Mouse (Mus musculus) hindbrain, embryonic 12.5 days (tissue): Measurements from ENCODE around the gene Rapgef2. TPM values are rescaled to one million over a fixed set of nuclear protein-coding genes. Genes with fewer than 3 reads are reported as not detected.
"Not testable (repeated sequence)": the region's sequence is repeated elsewhere in the genome, so short reads cannot be mapped to it uniquely, and the experiment has no call there.

Experiments used
- ATAC-seq: fragments of 200-750 bp; cut with Nextera tagmentation; 2 replicates; pipeline ENCODE4 v1.8.0; 2017; ENCODE audit warnings: moderate TSS enrichment; ENCODE audit not compliant: low FRiP score
- H3K27ac ChIP-seq: fragments of 300-500 bp; sonication (generic); 2 replicates; pipeline ENCODE4 v1.5.1; 2016; ENCODE audit warnings: mild to moderate bottlenecking
- H3K27me3 ChIP-seq: fragments of 300-500 bp; sonication (generic); 2 replicates; pipeline ENCODE4 v1.6.1; 2016; ENCODE audit warnings: mild to moderate bottlenecking
- H3K36me3 ChIP-seq: fragments of 300-500 bp; sonication (generic); 2 replicates; pipeline ENCODE4 v1.6.1; 2016; ENCODE audit warnings: mild to moderate bottlenecking
- H3K4me1 ChIP-seq: fragments of 300-500 bp; sonication (generic); 2 replicates; pipeline ENCODE4 v1.6.1; 2016
- H3K4me2 ChIP-seq: fragments of 300-500 bp; sonication (generic); replicated peaks from 2 replicates; pipeline ENCODE4 v1.6.1; 2016; ENCODE audit warnings: mild to moderate bottlenecking
- H3K4me3 ChIP-seq: fragments of 300-500 bp; sonication (generic); 2 replicates; pipeline ENCODE4 v1.5.1; 2016; ENCODE audit warnings: mild to moderate bottlenecking
- H3K9ac ChIP-seq: fragments of 300-500 bp; sonication (generic); 2 replicates; pipeline ENCODE4 v1.6.1; 2016; ENCODE audit warnings: mild to moderate bottlenecking, moderate library complexity
- H3K9me3 ChIP-seq: fragments of 300-500 bp; sonication (generic); replicated peaks from 2 replicates; pipeline ENCODE4 v1.6.1; 2016; ENCODE audit warnings: mild to moderate bottlenecking
- WGBS: fragments of 180-500 bp; shearing (Covaris S2); methylation state at CpG from one replicate; pipeline ENCODE4 v1.1.7; 2016; 5-methylcytosine and 5-hydroxymethylcytosine counted together
- polyA plus RNA-seq: library from polyadenylated mRNA; unstranded; fragments of >200 nt; fragmentation: Nextera tagmentation; extraction: Ambion mirVana; gene quantifications from 2 replicates; pipeline ENCODE4 v1.2.1, GENCODE M21; 2016

Rapgef2 gene
- polyA plus RNA-seq, 1 experiment from 2014 or later = 12.1 TPM

DNA sequence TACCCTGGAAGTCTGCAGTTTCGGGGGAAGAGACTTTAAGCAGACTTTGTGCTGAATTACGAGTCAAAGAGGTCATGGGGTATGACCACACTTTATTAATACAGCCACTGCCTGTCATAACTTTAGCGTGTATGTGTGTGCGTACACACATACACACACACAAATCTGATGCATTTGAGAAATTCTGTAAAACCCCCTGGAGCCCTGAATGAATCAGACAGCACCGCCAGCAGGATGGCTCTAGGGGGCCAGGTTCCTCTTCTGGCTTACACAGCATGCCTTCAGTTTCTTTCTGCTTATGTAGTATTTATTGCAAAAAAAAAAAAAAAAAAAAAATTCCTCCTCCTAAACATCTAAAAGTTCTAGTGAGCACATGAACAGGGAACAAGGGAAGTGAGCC lies 113.0 kb downstream of the Rapgef2 start:
- Histone ChIP-seq H3K27me3 (no peaks in the 10 kb centered on the region), H3K4me2 (no peak overlapping the region), H3K9me3 (no peaks in the 10 kb centered on the region), H3K9ac (no peak overlapping the region), H3K36me3 (no peaks in the 10 kb centered on the region), H3K4me3 (no peak overlapping the region), H3K4me1 (peaks cover 7% of the 10 kb centered on the region), H3K27ac (no peak overlapping the region)
- no peak for ATAC-seq
- WGBS = 86% methylated on average over 5 of the region's 5 CpGs

- not testable (repeated sequence) for H3K27ac ChIP-seq, ATAC-seq, H3K4me1 ChIP-seq, H3K4me3 ChIP-seq, H3K36me3 ChIP-seq, H3K9me3 ChIP-seq, H3K9ac ChIP-seq, H3K4me2 ChIP-seq, H3K27me3 ChIP-seq
- WGBS = 95% methylated on average over 8 of the region's 8 CpGs
These were observed 115.2 kb downstream of the Rapgef2 start for GRCm38 (mm10) chr3:79171146-79171545.

DNA sequence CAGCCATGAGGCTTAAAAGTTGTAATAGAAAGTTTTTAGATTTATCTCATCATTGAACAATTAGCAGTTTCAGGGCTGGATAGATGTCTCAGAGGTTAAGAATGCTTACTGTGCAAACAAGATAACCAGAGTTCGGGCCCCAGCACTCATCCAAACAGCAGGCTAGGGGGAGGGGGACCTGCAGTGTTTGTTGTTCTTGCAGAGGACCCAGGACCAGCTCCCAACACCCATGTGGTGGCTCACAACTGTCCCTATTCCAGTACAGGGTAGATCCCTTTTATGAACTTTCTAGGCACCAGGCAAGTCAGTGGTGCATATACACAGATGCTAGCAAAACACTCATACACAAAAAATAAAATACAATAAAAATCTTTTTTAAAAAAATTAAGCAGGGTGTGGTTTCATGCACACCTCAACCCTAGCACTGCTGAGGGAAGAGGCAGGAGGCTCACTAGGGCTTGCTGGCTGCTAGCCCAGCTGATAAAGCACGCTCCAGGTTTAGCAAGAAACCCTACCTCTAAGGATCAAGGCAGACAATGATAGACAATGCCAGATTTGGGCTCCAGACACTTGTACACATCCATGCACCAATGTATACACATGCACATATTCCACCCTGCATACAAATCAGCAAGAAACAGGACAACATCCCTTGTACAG lies 118.0 kb downstream of the Rapgef2 start:
- Histone ChIP-seq H3K4me1 (no peaks in the 10 kb centered on the region), H3K4me3 (no peak overlapping the region), H3K36me3 (no peaks in the 10 kb centered on the region), H3K4me2 (no peak overlapping the region), H3K27me3 (no peaks in the 10 kb centered on the region), H3K9ac (no peak overlapping the region), H3K9me3 (no peaks in the 10 kb centered on the region), H3K27ac (no peak overlapping the region)
- no peak for ATAC-seq
- 68% methylated on average over 2 of the region's 2 CpGs for WGBS

- Histone ChIP-seq H3K9me3 (no peaks in the 10 kb centered on the region), H3K4me2 (no peak overlapping the region), H3K36me3 (no peaks in the 10 kb centered on the region), H3K27me3 (no peaks in the 10 kb centered on the region), H3K27ac (no peak overlapping the region), H3K4me3 (no peak overlapping the region), H3K9ac (no peak overlapping the region), H3K4me1 (no peaks in the 10 kb centered on the region)
- ATAC-seq = no peak
- 91% methylated on average over 2 of the region's 2 CpGs for WGBS
These were observed 118.7 kb downstream of the Rapgef2 start for GRCm38 (mm10) chr3:79167586-79167985.

DNA sequence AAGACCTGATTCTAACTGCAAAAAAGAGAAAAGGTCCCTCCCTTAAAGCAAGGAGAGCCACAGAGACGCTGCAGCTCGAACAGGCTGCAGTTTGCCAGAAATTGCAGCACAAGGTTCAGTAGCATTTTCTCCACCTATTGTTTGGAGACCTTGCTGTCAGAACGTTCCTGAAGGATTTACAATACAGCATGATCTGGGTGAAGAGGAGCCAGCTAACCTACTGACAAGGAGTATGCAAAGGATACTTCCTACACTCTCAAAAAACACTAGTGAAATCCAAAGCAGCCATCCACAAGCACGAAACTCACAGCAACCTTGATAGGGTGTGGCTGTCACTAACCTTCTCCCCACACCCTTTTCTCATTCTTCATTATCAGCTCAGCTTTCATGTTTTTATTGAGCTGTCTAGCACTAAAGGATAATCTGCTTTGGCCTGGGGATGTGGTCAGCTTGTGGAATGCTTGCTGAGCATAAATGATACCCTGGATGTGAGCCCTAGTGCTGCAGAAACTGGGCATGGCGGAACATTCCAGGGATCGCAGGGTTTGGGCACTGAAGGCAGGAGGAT lies 124.4 kb downstream of the Rapgef2 start:
- ATAC-seq = no peak; the same call in 1 of the 2 replicates
- H3K9me3 ChIP-seq = no peaks in the 10 kb centered on the region
- H3K36me3 ChIP-seq = no peaks in the 10 kb centered on the region
- H3K27ac ChIP-seq = peak overlapping the region; percentile 36; the same call in 1 of the 2 replicates
- H3K4me2 ChIP-seq = no peak overlapping the region
- H3K4me1 ChIP-seq = peaks cover 13% of the 10 kb centered on the region
- 65% methylated on average over 6 of the region's 6 CpGs for WGBS
- H3K27me3 ChIP-seq = no peaks in the 10 kb centered on the region
- no peak overlapping the region for H3K4me3 ChIP-seq
- 0 out of 2 replicates have a peak overlapping the region, but pooled peaks have one; percentile 4 for H3K9ac ChIP-seq

- Histone ChIP-seq H3K36me3 (no peaks in the 10 kb centered on the region), H3K9me3 (no peaks in the 10 kb centered on the region), H3K4me2 (no peak overlapping the region), H3K4me3 (no peak overlapping the region), H3K27me3 (no peaks in the 10 kb centered on the region), H3K9ac (no peak overlapping the region), H3K4me1 (peaks cover 13% of the 10 kb centered on the region), H3K27ac (peak overlapping the region; percentile 55; the same call in 1 of the 2 replicates)
- ATAC-seq = peak; percentile 56; the same call in 1 of the 2 replicates
- 48% methylated on average over 6 of the region's 6 CpGs for WGBS
These were observed 125.1 kb downstream of the Rapgef2 start for GRCm38 (mm10) chr3:79161093-79161723.

DNA sequence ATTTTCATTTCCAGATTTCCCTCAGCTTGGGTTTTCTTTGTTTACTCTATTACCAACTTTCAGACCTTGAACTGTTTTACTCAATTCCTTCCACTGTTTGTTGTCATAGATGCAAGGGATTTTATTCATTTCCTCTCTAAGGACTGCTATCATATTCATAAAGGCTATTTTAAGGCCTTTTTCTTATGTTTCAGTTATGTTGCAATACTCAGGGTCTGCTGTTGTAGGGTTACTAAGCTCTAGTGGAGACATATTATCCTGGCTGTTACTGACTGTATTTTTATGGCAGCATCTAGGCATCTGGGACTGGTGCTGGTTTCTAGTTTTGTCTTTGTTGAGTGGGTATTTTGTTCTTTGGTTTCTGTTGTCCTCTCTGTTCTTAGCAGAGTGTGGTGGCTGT lies 128.1 kb downstream of the Rapgef2 start:
- H3K27me3 ChIP-seq = no peaks in the 10 kb centered on the region
- ATAC-seq = no peak
- H3K9ac ChIP-seq = no peak overlapping the region
- H3K4me2 ChIP-seq = no peak overlapping the region
- no peaks in the 10 kb centered on the region for H3K36me3 ChIP-seq
- no peak overlapping the region for H3K27ac ChIP-seq
- H3K9me3 ChIP-seq = no peaks in the 10 kb centered on the region
- H3K4me3 ChIP-seq = no peak overlapping the region
- peaks cover 13% of the 10 kb centered on the region for H3K4me1 ChIP-seq

DNA sequence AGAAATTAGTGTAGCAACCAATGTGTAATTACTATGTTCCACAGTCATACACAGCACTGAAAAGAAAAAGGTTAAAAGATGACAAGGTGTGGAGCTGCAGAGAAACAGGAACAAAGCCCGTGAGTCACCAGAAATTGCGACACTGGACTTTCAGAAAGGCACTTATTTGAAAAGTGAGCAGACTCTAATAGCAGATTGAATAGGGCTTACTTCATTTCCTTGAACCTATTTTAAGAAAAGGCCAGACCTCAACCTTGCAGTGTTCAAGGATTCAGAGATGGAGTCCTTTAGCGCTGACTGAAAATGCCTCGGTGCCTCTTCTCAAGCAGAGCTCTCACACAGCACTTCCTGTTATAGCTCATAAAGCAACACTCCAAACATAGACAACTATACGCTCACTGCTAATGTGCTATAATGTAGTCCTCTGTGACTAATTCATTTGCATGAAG lies 133.3 kb downstream of the Rapgef2 start:
- H3K9ac ChIP-seq = no peak overlapping the region
- no peak for ATAC-seq
- no peak overlapping the region for H3K27ac ChIP-seq

GRCm38 (mm10) chr3:79145407-79146055 lies 140.8 kb downstream of the Rapgef2 start:
- Histone ChIP-seq H3K36me3 (no peaks in the 10 kb centered on the region), H3K4me2 (peak overlapping the region; percentile 50), H3K27me3 (no peaks in the 10 kb centered on the region), H3K27ac (peak overlapping the region; percentile 79), H3K9ac (peak overlapping the region; percentile 53), H3K9me3 (no peaks in the 10 kb centered on the region), H3K4me3 (peak overlapping the region; percentile 22), H3K4me1 (peaks cover 26% of the 10 kb centered on the region)
- peak; percentile 77 for ATAC-seq
- 25% methylated on average over 10 of the region's 10 CpGs for WGBS

More for the DNA sequence above, 133.3 kb downstream of the Rapgef2 start:
- 84% methylated on average over 5 of the region's 5 CpGs for WGBS
- Histone ChIP-seq H3K36me3 (no peaks in the 10 kb centered on the region), H3K9me3 (no peaks in the 10 kb centered on the region), H3K4me2 (no peak overlapping the region), H3K4me3 (no peak overlapping the region), H3K27me3 (no peaks in the 10 kb centered on the region), H3K4me1 (no peaks in the 10 kb centered on the region)

DNA sequence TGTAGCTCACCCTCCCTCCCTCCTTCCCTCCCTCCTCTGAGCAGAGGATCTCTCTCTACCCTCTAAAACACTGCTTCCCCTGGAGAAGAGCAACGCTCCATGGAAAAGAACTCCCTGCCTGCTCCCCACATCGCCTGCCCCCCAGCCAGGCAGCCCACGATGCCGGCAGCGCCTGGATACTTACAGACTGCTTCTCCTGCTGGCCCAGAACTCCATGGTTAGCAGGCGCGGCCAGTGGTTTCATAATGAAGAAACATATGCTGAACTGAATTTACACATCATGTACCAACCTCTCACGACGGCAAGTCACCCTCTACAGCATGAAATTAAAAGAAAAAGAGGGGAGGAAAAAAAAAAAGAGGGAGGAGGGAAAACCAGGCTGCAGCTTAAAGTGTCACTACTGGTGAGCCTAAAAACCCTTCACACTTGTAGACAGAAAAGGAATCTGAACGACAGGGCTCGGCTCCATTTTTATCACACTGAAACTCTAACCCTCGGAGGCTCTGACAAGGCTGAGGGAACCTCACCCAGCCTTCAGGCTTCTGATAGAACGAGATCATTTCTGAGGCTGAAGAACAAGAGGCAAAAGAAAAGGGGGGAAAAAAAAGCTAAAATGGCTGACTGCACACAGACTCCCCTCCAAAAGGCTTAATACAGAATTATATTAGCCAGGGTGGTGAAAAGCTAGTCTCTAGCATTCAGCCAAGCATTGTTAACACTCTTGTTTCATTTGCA lies 141.5 kb downstream of the Rapgef2 start:
- no peaks in the 10 kb centered on the region for H3K36me3 ChIP-seq
- H3K9ac ChIP-seq = peak overlapping the region; percentile 53
- H3K4me3 ChIP-seq = peak overlapping the region; percentile 22
- 16% methylated on average over 13 of the region's 13 CpGs for WGBS
- ATAC-seq = peak; percentile 15; the same call in 1 of the 2 replicates
- H3K4me2 ChIP-seq = peak overlapping the region; percentile 50
- H3K9me3 ChIP-seq = no peaks in the 10 kb centered on the region
- H3K27me3 ChIP-seq = no peaks in the 10 kb centered on the region
- H3K27ac ChIP-seq = peak overlapping the region; percentile 79
- peaks cover 30% of the 10 kb centered on the region for H3K4me1 ChIP-seq

GRCm38 (mm10) chr3:79144085-79144484 lies 142.2 kb downstream of the Rapgef2 start:
- H3K9me3 ChIP-seq = no peaks in the 10 kb centered on the region
- peak overlapping the region; percentile 79; the same call in 1 of the 2 replicates for H3K27ac ChIP-seq
- WGBS = 62% methylated on average over 6 of the region's 6 CpGs
- peaks cover 32% of the 10 kb centered on the region for H3K4me1 ChIP-seq
- H3K36me3 ChIP-seq = no peaks in the 10 kb centered on the region
- ATAC-seq = no peak
- H3K27me3 ChIP-seq = no peaks in the 10 kb centered on the region
- H3K4me2 ChIP-seq = peak overlapping the region; percentile 50
- peak overlapping the region; percentile 22; the same call in 1 of the 2 replicates for H3K4me3 ChIP-seq
- no peak overlapping the region for H3K9ac ChIP-seq

DNA sequence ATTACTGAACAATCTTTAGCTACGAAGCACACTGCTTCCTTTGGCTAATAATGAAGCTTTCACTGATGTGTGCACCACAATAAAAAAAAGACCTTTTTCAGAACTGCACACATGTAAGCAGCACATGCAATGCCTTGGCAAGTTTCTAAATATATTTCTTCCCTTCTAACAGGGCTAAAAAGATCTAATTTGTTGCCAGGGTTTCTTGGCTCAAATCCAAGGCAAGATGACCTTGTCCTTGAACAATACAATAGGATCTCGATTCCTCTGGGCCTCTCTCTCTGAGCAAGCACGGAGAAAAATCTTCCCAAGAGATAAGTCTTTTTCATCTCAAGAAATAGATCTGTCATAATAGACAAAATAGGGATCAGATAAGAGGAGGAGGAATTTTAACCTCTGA lies 147.1 kb downstream of the Rapgef2 start:
- H3K9me3 ChIP-seq = no peaks in the 10 kb centered on the region
- no peak overlapping the region for H3K9ac ChIP-seq
- no peak overlapping the region for H3K27ac ChIP-seq
- no peaks in the 10 kb centered on the region for H3K27me3 ChIP-seq
- H3K4me1 ChIP-seq = peaks cover 9% of the 10 kb centered on the region
- WGBS = 39% methylated on average over 3 of the region's 3 CpGs
- H3K4me2 ChIP-seq = no peak overlapping the region
- H3K4me3 ChIP-seq = no peak overlapping the region
- peak; percentile 9; the same call in 1 of the 2 replicates for ATAC-seq
- H3K36me3 ChIP-seq = no peaks in the 10 kb centered on the region
